Mouse (Mus musculus) adrenal gland, postnatal 10 days (tissue): Measurements from ENCODE around the gene Prdm1. TPM values are rescaled to one million over a fixed set of nuclear protein-coding genes. Genes with fewer than 3 reads are reported as not detected.

ENCODE experiments used
- DNase-seq: peaks from one replicate; pipeline ENCODE4 v3.0.0; 2021; ENCODE audit warnings: mixed read lengths
- total RNA-seq, 2 experiments: library from RNA; stranded (reverse); gene quantifications; 2 replicates each; pipeline ENCODE4 v1.2.3; 2021

Gene Prdm1
- total RNA-seq, 2 experiments from 2014 or later: 2.1 to 3.4 TPM

GRCm38 (mm10) chr10:44418901-44419300 lies 109.4 kb downstream of the Prdm1 start:
- peak; percentile 52 for DNase-seq

GRCm38 (mm10) chr10:44415576-44415975 lies 112.7 kb downstream of the Prdm1 start:
- DNase-seq: peak; percentile 23

GRCm38 (mm10) chr10:44409958-44410357 lies 118.3 kb downstream of the Prdm1 start:
- no peak for DNase-seq

GRCm38 (mm10) chr10:44409054-44409453 lies 119.2 kb downstream of the Prdm1 start:
- DNase-seq: no peak

- DNase-seq: no peak
Observed at GRCm38 (mm10) chr10:44403415-44403814, 124.9 kb downstream of the Prdm1 start.

- no peak for DNase-seq
Observed at GRCm38 (mm10) chr10:44401600-44401999, 126.7 kb downstream of the Prdm1 start.

GRCm38 (mm10) chr10:44400602-44401001 lies 127.7 kb downstream of the Prdm1 start:
- DNase-seq: no peak

- DNase-seq: no peak
Observed at GRCm38 (mm10) chr10:44400119-44400518, 128.2 kb downstream of the Prdm1 start.

- no peak for DNase-seq
Observed at GRCm38 (mm10) chr10:44392855-44393254, 135.4 kb downstream of the Prdm1 start.

GRCm38 (mm10) chr10:44391509-44392290 lies 136.6 kb downstream of the Prdm1 start:
- DNase-seq: no peak

GRCm38 (mm10) chr10:44390286-44390685 lies 138.0 kb downstream of the Prdm1 start:
- DNase-seq: no peak

- DNase-seq: no peak
Observed at GRCm38 (mm10) chr10:44388706-44389233, 139.5 kb downstream of the Prdm1 start.
